Comparison of ENCODE assay signal across 9 mouse cellular contexts in genomic region chr1:63729796-63730195, GRCm38 (mm10). TPM values are rescaled to one million over a fixed set of nuclear protein-coding genes. Genes with fewer than 3 reads are reported as not detected.
DNase-seq lines count a peak whose midpoint lies in the region; ATAC-seq and TF ChIP-seq lines count a peak whose summit lies in the region.
"Had no signal": no experiment of that assay in that cellular context is flagged by ENCODE, and none has a peak within 500 bp of the region (broad histone marks: within the 10 kb centered on the region; RNA-seq: fewer than 3 reads in every experiment).

No protein-coding gene starts in this region.

- TF ChIP-seq CTCF in E14TG2a.4 (conservative IDR thresholded peaks at IDR 0.05; ENCODE audit: low read length): no peak

- H3K4me1 ChIP-seq in heart, embryonic 15.5 days (replicated peaks): peaks cover 14% of the 10 kb centered on the region
- H3K4me1 ChIP-seq in E14TG2a.4 (replicated peaks; ENCODE audit: low read depth, low read length): peaks cover 24% of the 10 kb centered on the region
- H3K4me1 ChIP-seq in forebrain, embryonic 13.5 days: peaks cover 26% of the 10 kb centered on the region
- H3K4me1 ChIP-seq in liver, embryonic 16.5 days (ENCODE audit: control insufficient read depth, low read depth, low read length): no peaks in the 10 kb centered on the region; the same call in 1 of the 2 replicates

- peak overlapping the region; percentile 65 for H3K4me3 ChIP-seq in heart, embryonic 15.5 days
- peak overlapping the region; percentile 94 for H3K4me3 ChIP-seq in E14TG2a.4 (replicated peaks; ENCODE audit: low read length)
- H3K4me3 ChIP-seq in forebrain, embryonic 13.5 days: peak overlapping the region; percentile 72
- peak overlapping the region; percentile 78 for H3K4me3 ChIP-seq in liver, embryonic 16.5 days (ENCODE audit: low read depth, low read length)

- H3K27me3 ChIP-seq in heart, embryonic 15.5 days: no peaks in the 10 kb centered on the region
- peaks cover 3% of the 10 kb centered on the region; the same call in 1 of the 2 replicates for H3K27me3 ChIP-seq in E14TG2a.4 (ENCODE audit: insufficient read depth, low read length)
- no peaks in the 10 kb centered on the region for H3K27me3 ChIP-seq in forebrain, embryonic 13.5 days
- H3K27me3 ChIP-seq in liver, embryonic 16.5 days (ENCODE audit: control insufficient read depth, insufficient read depth, low read depth, low read length): no peaks in the 10 kb centered on the region; the same call in 1 of the 2 replicates

- no peaks in the 10 kb centered on the region for H3K36me3 ChIP-seq in heart, embryonic 15.5 days
- peaks cover 21% of the 10 kb centered on the region for H3K36me3 ChIP-seq in E14TG2a.4 (ENCODE audit: insufficient read depth, low read length)
- no peaks in the 10 kb centered on the region for H3K36me3 ChIP-seq in forebrain, embryonic 13.5 days (ENCODE audit: poor library complexity, severe bottlenecking)
- H3K36me3 ChIP-seq in liver, embryonic 16.5 days (ENCODE audit: control insufficient read depth, insufficient read depth): no peaks in the 10 kb centered on the region

- intact Hi-C loops in heart, postnatal 10 days (cut with DNase I): no loop called here
- intact Hi-C loops in gastrocnemius, postnatal 36 days (cut with DNase I): no loop called here

- 48% methylated on average over 8 of the region's 8 CpGs for WGBS in heart, embryonic 15.5 days
- 45% methylated on average over 8 of the region's 8 CpGs for WGBS in forebrain, embryonic 13.5 days
- 49% methylated on average over 8 of the region's 8 CpGs for WGBS in liver, embryonic 16.5 days (ENCODE audit: insufficient replicate concordance)

- H3K9me3 ChIP-seq in heart, embryonic 15.5 days (replicated peaks): no peaks in the 10 kb centered on the region
- no peaks in the 10 kb centered on the region for H3K9me3 ChIP-seq in E14TG2a.4 (ENCODE audit: low read length)
- no peaks in the 10 kb centered on the region for H3K9me3 ChIP-seq in forebrain, embryonic 13.5 days (replicated peaks)
- no peaks in the 10 kb centered on the region for H3K9me3 ChIP-seq in liver, embryonic 16.5 days (replicated peaks; ENCODE audit: control insufficient read depth, low read length)

- DNase-seq in heart, postnatal 10 days: no peak
- DNase-seq in embryo, embryonic 11 days: no peak
- no peak for DNase-seq in layer of hippocampus, postnatal 10 days (ENCODE audit: low spot score in 2 of 2)
- no peak for DNase-seq in gastrocnemius, postnatal 36 days

- peak overlapping the region; percentile 57 for H3K9ac ChIP-seq in heart, embryonic 15.5 days
- H3K9ac ChIP-seq in forebrain, embryonic 13.5 days: peak overlapping the region; percentile 48; the same call in 1 of the 2 replicates
- peak overlapping the region; percentile 16; the same call in 1 of the 2 replicates for H3K9ac ChIP-seq in liver, embryonic 16.5 days (ENCODE audit: low read depth, low read length)

- no peak for ATAC-seq in heart, embryonic 15.5 days (replicated peaks; ENCODE audit: insufficient number of reproducible peaks, insufficient read depth, low FRiP score, low read depth)
- ATAC-seq in forebrain, embryonic 13.5 days: peak; percentile 44; the same call in 1 of the 2 replicates
- no peak for ATAC-seq in liver, embryonic 16.5 days (ENCODE audit: low read depth)

- no peak overlapping the region for H3K27ac ChIP-seq in heart, embryonic 15.5 days
- H3K27ac ChIP-seq in forebrain, embryonic 13.5 days: no peak overlapping the region
- H3K27ac ChIP-seq in liver, embryonic 16.5 days (ENCODE audit: low read length): no peak overlapping the region

- H3K4me2 ChIP-seq in heart, embryonic 15.5 days: peak overlapping the region; percentile 64
- peak overlapping the region; percentile 66 for H3K4me2 ChIP-seq in forebrain, embryonic 13.5 days
- H3K4me2 ChIP-seq in liver, embryonic 16.5 days (ENCODE audit: low read depth, low read length): peak overlapping the region; percentile 68

RNA-seq across cellular contexts. Expression of gene Mdh1b, which starts 0.3 kb away (rescaled TPM):
- polyA plus RNA-seq in heart, embryonic 15.5 days (2015; fragmentation: Nextera tagmentation; extraction: Ambion mirVana): 0.10 TPM in 1 of 2 replicates, not detected in the other
- total RNA-seq in heart, postnatal 10 days (2021): not detected
- polyA plus RNA-seq in forebrain, embryonic 13.5 days (2015; fragmentation: Nextera tagmentation; extraction: Ambion mirVana): 0.22 and 0.57 TPM in 2 replicates
- polyA plus RNA-seq in liver, embryonic 16.5 days (2015; fragmentation: Nextera tagmentation; extraction: Ambion mirVana): 0.08 TPM in 1 of 2 replicates, not detected in the other
- under 1 TPM; 0.76 to 0.82 TPM for total RNA-seq in layer of hippocampus, postnatal 10 days (2021)
- not detected for total RNA-seq in gastrocnemius, postnatal 36 days (2021)
- total RNA-seq: hematopoietic stem cell, adult 5-6 weeks had no signal

RNA-seq across cellular contexts. Expression of gene Fastkd2, which starts 0.6 kb away (rescaled TPM):
- 45.3 and 46.0 TPM in 2 replicates for polyA plus RNA-seq in heart, embryonic 15.5 days (2015; fragmentation: Nextera tagmentation; extraction: Ambion mirVana)
- 10 to 100 TPM; 25.0 to 25.4 TPM for total RNA-seq in heart, postnatal 10 days (2021)
- polyA plus RNA-seq in forebrain, embryonic 13.5 days (2015; fragmentation: Nextera tagmentation; extraction: Ambion mirVana): 43.3 and 50.8 TPM in 2 replicates
- 23.7 and 26.1 TPM in 2 replicates for polyA plus RNA-seq in liver, embryonic 16.5 days (2015; fragmentation: Nextera tagmentation; extraction: Ambion mirVana)
- total RNA-seq in layer of hippocampus, postnatal 10 days (2021): 10 to 100 TPM; 19.4 to 23.4 TPM
- 10 to 100 TPM; 16.1 to 19.1 TPM for total RNA-seq in gastrocnemius, postnatal 36 days (2021)

RNA-seq across cellular contexts. Expression of gene 4933402D24Rik, which starts 39.3 kb away (rescaled TPM):
- 0.09 and 0.10 TPM in 2 replicates for polyA plus RNA-seq in heart, embryonic 15.5 days (2015; fragmentation: Nextera tagmentation; extraction: Ambion mirVana)
- total RNA-seq in heart, postnatal 10 days (2021): not detected
- polyA plus RNA-seq in forebrain, embryonic 13.5 days (2015; fragmentation: Nextera tagmentation; extraction: Ambion mirVana): 0.23 and 0.27 TPM in 2 replicates
- polyA plus RNA-seq in liver, embryonic 16.5 days (2015; fragmentation: Nextera tagmentation; extraction: Ambion mirVana): not detected in 2 replicates
- under 1 TPM in 1 of 2 experiments, not detected in 1; 0.21 TPM for total RNA-seq in layer of hippocampus, postnatal 10 days (2021)
- not detected for total RNA-seq in gastrocnemius, postnatal 36 days (2021)
- total RNA-seq: hematopoietic stem cell, adult 5-6 weeks had no signal

RNA-seq across cellular contexts. Expression of gene Dytn, which starts 43.1 kb away (rescaled TPM):
- not detected in 2 replicates for polyA plus RNA-seq in heart, embryonic 15.5 days (2015; fragmentation: Nextera tagmentation; extraction: Ambion mirVana)
- not detected for total RNA-seq in heart, postnatal 10 days (2021)
- not detected in 2 replicates for polyA plus RNA-seq in forebrain, embryonic 13.5 days (2015; fragmentation: Nextera tagmentation; extraction: Ambion mirVana)
- polyA plus RNA-seq in liver, embryonic 16.5 days (2015; fragmentation: Nextera tagmentation; extraction: Ambion mirVana): not detected in 2 replicates
- not detected for total RNA-seq in layer of hippocampus, postnatal 10 days (2021)
- not detected for total RNA-seq in gastrocnemius, postnatal 36 days (2021)
- total RNA-seq: hematopoietic stem cell, adult 5-6 weeks had no signal
